Mouse (Mus musculus) C2C12 (cell line): ENCODE data around the gene Xlr4a. TPM values are rescaled to one million over a fixed set of nuclear protein-coding genes. Genes with fewer than 3 reads are reported as not detected.
A peak's percentile ranks its signal among the peaks of the same experiment; 100 is the strongest.

Source experiments
- H3K27me3 ChIP-seq: one replicate; pipeline ENCODE4 v1.6.1; 2011; ENCODE audit not compliant: control insufficient read depth, insufficient read depth, insufficient read length
- H3K36me3 ChIP-seq: one replicate; pipeline ENCODE4 v1.6.1; 2011; ENCODE audit not compliant: control insufficient read depth, insufficient read depth
- H3K4me3 ChIP-seq: one replicate; pipeline ENCODE4 v1.5.1; 2011; ENCODE audit warnings: mild to moderate bottlenecking, control low read depth; ENCODE audit not compliant: poor library complexity, insufficient read depth, severe bottlenecking
- H3K79me2 ChIP-seq: one replicate; pipeline ENCODE4 v1.6.1; 2011; ENCODE audit not compliant: control insufficient read depth, insufficient read depth
- H3K79me3 ChIP-seq: one replicate; pipeline ENCODE4 v1.6.1; 2011; ENCODE audit warnings: low read depth, control low read depth
- H3ac ChIP-seq: one replicate; pipeline ENCODE3; 2011; ENCODE audit warnings: low read depth; ENCODE audit not compliant: control insufficient read depth, insufficient read length
- CEBPB ChIP-seq: IDR thresholded peaks from one replicate; pipeline ENCODE4 v1.6.1; 2011; ENCODE audit warnings: low read depth, mild to moderate bottlenecking, control low read depth, moderate library complexity
- CTCF ChIP-seq: IDR thresholded peaks from one replicate; pipeline ENCODE4 v1.5.1; 2011; ENCODE audit not compliant: control insufficient read depth, insufficient read depth, insufficient read length
- FOSL1 ChIP-seq: IDR thresholded peaks from one replicate; pipeline ENCODE4 v1.8.0; 2011; ENCODE audit warnings: mild to moderate bottlenecking, low read length; ENCODE audit not compliant: poor library complexity, insufficient read depth, severe bottlenecking
- MAX ChIP-seq: IDR thresholded peaks from one replicate; pipeline ENCODE4 v1.6.1; 2011; ENCODE audit warnings: mild to moderate bottlenecking, control low read depth
- MYOD1 ChIP-seq: IDR thresholded peaks from one replicate; pipeline ENCODE4 v1.6.1; 2011; ENCODE audit warnings: low read depth; ENCODE audit not compliant: control insufficient read depth, insufficient read length
- MYOG ChIP-seq: IDR thresholded peaks from one replicate; pipeline ENCODE4 v1.6.1; 2011; ENCODE audit not compliant: control insufficient read depth, insufficient read length; ENCODE audit errors: extremely low read depth
- USF1 ChIP-seq: IDR thresholded peaks from one replicate; pipeline ENCODE4 v1.6.1; 2011; ENCODE audit warnings: low read depth, mild to moderate bottlenecking, control low read depth, moderate library complexity
- polyA plus RNA-seq: library from polyadenylated mRNA; unstranded; fragments of >200 nt; fragmentation: generic; extraction: Trizol; gene quantifications from one replicate; pipeline ENCODE4 v1.2.1, GENCODE M21; 2012; ENCODE audit warnings: missing spikeins

Gene Xlr4a
- polyA plus RNA-seq, 1 experiment: 0.28 TPM

DNA sequence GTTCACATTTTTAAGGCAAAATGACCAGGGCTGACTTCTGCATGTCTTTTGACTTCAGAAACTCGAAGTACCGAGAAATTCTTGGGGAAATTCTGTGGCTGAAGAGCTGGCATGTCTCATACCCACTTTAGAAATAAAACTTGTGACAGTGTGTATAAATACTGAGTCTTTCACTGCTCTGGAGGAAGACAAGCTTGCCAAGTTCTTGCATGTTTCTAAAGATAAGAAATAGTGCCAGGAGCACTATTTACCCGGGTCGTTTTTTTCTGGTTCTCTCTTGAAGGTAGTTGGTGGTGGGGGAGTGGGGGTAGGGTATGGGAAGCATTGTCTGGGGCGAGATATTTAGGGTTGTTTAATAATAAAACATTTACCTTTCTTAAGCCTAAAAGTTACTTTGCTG, 20.0 kb downstream of the Xlr4a start:
- TF ChIP-seq CTCF (no peak), MAX (no peak), MYOD1 (no peak), CEBPB (no peak), MYOG (no peak), FOSL1 (no peak), USF1 (no peak)
- Histone ChIP-seq H3K79me3 (no peaks in the 10 kb centered on the region), H3K27me3 (peaks cover 10% of the 10 kb centered on the region), H3K79me2 (no peaks in the 10 kb centered on the region), H3ac (no peak overlapping the region), H3K4me3 (no peak overlapping the region), H3K36me3 (no peaks in the 10 kb centered on the region)

DNA sequence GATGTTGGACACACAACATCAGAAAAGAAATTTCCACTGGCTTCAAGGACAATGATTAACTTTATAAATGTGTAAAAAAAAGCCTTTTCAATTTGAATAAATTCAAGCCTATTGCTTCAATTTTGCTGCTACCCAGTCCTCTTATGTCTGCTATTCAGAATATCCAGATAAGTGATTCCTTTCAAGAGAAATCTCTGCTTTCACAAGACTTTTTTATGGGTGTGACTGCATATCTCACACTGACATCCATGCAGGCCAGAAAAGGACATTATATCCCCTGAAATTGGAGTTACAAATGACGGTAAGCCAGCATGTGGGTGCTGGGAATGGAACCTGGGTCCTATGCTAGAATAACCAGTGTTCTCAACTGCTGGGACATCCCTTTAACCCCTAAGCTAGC, 20.8 kb downstream of the Xlr4a start:
- TF ChIP-seq FOSL1: no peak
- no peak for TF ChIP-seq CTCF
- TF ChIP-seq CEBPB: no peak
- TF ChIP-seq MYOG: no peak
- peaks cover 10% of the 10 kb centered on the region for H3K27me3 ChIP-seq
- H3K79me2 ChIP-seq: no peaks in the 10 kb centered on the region

DNA sequence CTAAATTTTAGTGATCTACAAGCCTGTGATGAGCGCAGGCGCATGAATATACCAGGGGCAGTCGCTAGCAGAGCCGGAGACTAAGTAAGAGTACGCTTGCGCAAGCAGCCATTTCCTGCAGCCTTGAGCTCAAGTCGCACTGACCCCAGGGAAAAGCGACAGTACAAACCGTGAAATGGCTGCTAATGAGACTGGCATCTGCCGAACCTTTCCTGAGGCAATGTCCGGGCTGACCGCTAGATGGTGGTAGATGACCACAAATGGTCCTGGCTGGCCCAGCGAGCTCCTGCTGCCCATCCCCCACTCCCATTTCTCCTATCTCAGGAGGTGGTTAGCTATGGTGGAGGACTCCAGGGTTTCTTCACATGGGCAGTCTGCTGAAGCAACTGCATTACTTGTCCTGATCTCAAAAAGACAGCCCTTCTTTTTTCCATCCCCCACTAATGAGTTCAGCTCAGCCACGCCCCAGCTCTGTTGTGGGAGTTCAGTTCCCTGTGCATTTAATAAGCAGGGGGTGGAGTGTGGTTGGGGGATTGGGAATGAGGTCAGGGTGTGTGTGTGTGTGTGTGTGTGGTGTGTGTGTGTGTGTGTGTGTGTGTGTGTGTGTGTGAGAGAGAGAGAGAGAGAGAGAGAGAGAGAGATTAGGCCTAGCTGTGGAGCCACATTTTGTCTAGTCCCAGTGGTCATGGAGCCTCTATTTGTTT, 28.3 kb downstream of the Xlr4a start:
- Histone ChIP-seq H3K27me3 (no peaks in the 10 kb centered on the region), H3K79me2 (no peaks in the 10 kb centered on the region), H3ac (no peak overlapping the region), H3K4me3 (no peak overlapping the region), H3K36me3 (no peaks in the 10 kb centered on the region), H3K79me3 (no peaks in the 10 kb centered on the region)
- peak; percentile 83 for TF ChIP-seq CTCF
- no peak for TF ChIP-seq USF1

More for the DNA sequence above, 20.8 kb downstream of the Xlr4a start:
- no peak overlapping the region for H3K4me3 ChIP-seq
- no peak overlapping the region for H3ac ChIP-seq
- H3K79me3 ChIP-seq: no peaks in the 10 kb centered on the region
- no peaks in the 10 kb centered on the region for H3K36me3 ChIP-seq

DNA sequence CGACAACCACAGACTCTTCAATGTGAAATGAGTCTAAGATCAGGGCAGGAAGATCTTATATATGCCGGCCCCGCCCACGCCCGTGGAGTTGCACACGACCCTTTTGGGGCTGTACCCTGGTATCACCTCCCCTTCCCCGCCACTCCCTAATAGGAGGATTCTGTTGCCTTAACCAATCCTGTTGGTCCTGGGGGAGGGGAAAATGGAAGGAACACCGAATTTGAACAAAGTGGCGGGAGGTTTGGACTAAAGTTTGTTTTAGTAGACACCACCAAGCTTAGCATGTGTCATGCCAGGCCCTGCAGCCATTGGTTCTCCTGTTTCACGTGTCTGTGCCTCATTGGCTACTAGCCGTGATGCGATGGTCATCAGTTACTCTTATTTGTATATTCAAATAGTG, 42.6 kb downstream of the Xlr4a start:
- no peaks in the 10 kb centered on the region for H3K79me2 ChIP-seq
- H3K36me3 ChIP-seq: no peaks in the 10 kb centered on the region
- H3ac ChIP-seq: no peak overlapping the region
- no peaks in the 10 kb centered on the region for H3K27me3 ChIP-seq
- H3K79me3 ChIP-seq: no peaks in the 10 kb centered on the region
- TF ChIP-seq MYOD1 (no peak), CEBPB (no peak), FOSL1 (no peak), CTCF (no peak), MYOG (no peak), USF1 (no peak), MAX (no peak)
- H3K4me3 ChIP-seq: no peak overlapping the region

DNA sequence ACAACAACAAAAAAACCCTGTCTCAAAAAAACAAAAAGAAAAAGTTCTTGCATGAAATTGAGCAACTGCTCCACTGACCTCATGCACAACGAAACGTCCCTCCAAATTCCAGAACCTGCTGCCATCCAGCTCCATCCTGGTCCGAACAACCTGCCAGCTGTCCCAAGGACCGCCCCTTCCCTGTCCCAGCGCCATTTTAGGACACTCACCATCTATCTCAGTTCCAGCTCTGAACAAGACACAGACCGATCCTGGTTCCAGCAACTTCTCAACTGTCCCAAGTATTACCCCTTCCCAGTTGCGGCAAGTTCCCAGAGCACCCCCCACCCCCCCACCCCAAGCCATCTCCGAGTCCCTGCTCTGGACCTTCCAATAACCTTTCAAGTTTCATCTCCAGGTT, 43.4 kb downstream of the Xlr4a start:
- Histone ChIP-seq H3K36me3 (no peaks in the 10 kb centered on the region), H3K79me2 (no peaks in the 10 kb centered on the region), H3K79me3 (no peaks in the 10 kb centered on the region), H3K4me3 (no peak overlapping the region), H3ac (no peak overlapping the region), H3K27me3 (no peaks in the 10 kb centered on the region)
- no peak for TF ChIP-seq MYOD1
- TF ChIP-seq FOSL1: no peak
- no peak for TF ChIP-seq CTCF
- TF ChIP-seq USF1: no peak
- TF ChIP-seq MAX: no peak
- no peak for TF ChIP-seq MYOG
- no peak for TF ChIP-seq CEBPB

DNA sequence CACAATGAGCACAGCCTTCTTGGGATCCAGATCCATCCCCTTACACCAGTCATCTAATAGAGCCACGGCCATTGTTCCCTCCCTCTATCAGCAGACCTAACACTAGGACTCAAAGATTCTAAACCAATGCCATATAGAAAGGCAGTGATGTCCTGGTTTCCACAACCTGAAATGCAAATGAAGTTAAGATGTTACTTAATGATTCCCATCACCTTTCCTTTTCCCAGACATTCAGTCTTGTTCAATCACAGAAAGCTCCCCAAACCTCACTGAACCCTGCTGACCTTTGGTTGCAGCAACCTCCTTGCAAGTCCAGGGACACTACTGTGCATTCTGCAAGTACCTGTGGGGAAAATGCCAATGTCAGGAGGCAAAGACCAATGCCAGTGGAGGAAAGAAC, 45.3 kb downstream of the Xlr4a start, which contains the start of gene Pnma5:
TSS of gene Pnma5 (minus strand) at position 101 of the 400 bp plus-strand sequence.
- Histone ChIP-seq H3K27me3 (no peaks in the 10 kb centered on the region), H3ac (no peak within 1 kb of the TSS), H3K79me3 (no peaks in the 10 kb centered on the region), H3K79me2 (no peaks in the 10 kb centered on the region), H3K4me3 (no peak within 1 kb of the TSS), H3K36me3 (no peaks in the 10 kb centered on the region)
- TF ChIP-seq MYOG (no peak), MAX (no peak), CEBPB (no peak), FOSL1 (no peak), CTCF (no peak), MYOD1 (no peak), USF1 (no peak)

Other genes with a start within 250 kb of the Xlr4a start
- gene Cetn2, start 164.1 kb downstream of the Xlr4a start, polyA plus RNA-seq: 23.3 TPM
- 41.1 TPM for gene Nsdhl, start 163.9 kb downstream of the Xlr4a start, polyA plus RNA-seq
- not detected for gene Zfp185, start 95.1 kb downstream of the Xlr4a start, polyA plus RNA-seq
- gene Pnma5, start 45.4 kb downstream of the Xlr4a start, polyA plus RNA-seq: 0.06 TPM
- not detected for gene Pnma3, start 17.7 kb downstream of the Xlr4a start, polyA plus RNA-seq
- gene Xlr3a, start 14.6 kb upstream of the Xlr4a start, polyA plus RNA-seq: 2.6 TPM
- not detected for gene Gm14685, start 34.6 kb upstream of the Xlr4a start, polyA plus RNA-seq
- gene Xlr5b, start 66.3 kb upstream of the Xlr4a start, polyA plus RNA-seq: not detected
- not detected for gene DXBay18, start 67.0 kb upstream of the Xlr4a start, polyA plus RNA-seq
- not detected for gene Spin2d, start 94.5 kb upstream of the Xlr4a start, polyA plus RNA-seq
- gene Xlr3b, start 109.7 kb upstream of the Xlr4a start, polyA plus RNA-seq: 0.15 TPM
- gene Xlr4b, start 131.9 kb upstream of the Xlr4a start, polyA plus RNA-seq: 0.09 TPM
- 3.3 TPM for gene F8a, start 145.8 kb upstream of the Xlr4a start, polyA plus RNA-seq
- 0.06 TPM for gene Xlr4c, start 160.7 kb upstream of the Xlr4a start, polyA plus RNA-seq
- gene Xlr3c, start 182.9 kb upstream of the Xlr4a start, polyA plus RNA-seq: 1.4 TPM
- not detected for gene Xlr5a, start 210.5 kb upstream of the Xlr4a start, polyA plus RNA-seq
- gene Xlr5c, start 210.5 kb upstream of the Xlr4a start, polyA plus RNA-seq: not detected